Mouse (Mus musculus): ENCODE data around the gene Glt1d1. TPM values are rescaled to one million over a fixed set of nuclear protein-coding genes. Genes with fewer than 3 reads are reported as not detected.
"Not testable (repeated sequence)": the region's sequence is repeated elsewhere in the genome, so short reads cannot be mapped to it uniquely, and the experiment has no call there.

Gene Glt1d1
- polyA plus RNA-seq, 1 experiment from 2014 or later = 0.21 TPM

DNA sequence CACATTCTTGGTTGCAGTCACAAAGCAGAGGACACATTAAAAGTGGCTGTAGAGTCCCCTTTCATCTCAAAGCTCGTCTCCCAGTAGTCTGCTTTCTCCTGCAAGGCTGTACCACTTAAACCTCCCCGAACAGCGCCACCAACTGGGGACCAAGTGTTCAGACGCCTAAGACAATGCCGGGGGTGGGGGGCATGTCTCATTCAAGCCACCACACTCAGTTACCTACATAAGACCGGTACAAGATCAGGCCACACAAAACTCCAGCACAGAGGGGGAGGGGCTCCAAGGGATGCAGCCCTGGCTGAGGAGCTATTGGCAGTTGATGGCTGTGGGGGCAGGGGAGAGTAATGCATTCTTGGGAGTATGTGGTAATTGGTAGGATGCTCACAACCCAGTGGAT lies 68.1 kb downstream of the Glt1d1 start:
- Histone ChIP-seq H3K27me3 (no peaks in the 10 kb centered on the region), H3K9ac (no peak overlapping the region), H3K4me1 (replicated peaks) (no peaks in the 10 kb centered on the region), H3K36me3 (no peaks in the 10 kb centered on the region), H3K9me3 (replicated peaks) (no peaks in the 10 kb centered on the region; the same call in 1 of the 2 replicates), H3K4me2 (no peak overlapping the region), H3K27ac (no peak overlapping the region), H3K4me3 (replicated peaks) (no peak overlapping the region)
- WGBS (ENCODE audit: insufficient replicate concordance) = 46% methylated on average over 6 of the region's 6 CpGs
- no peak for ATAC-seq (ENCODE audit: low read depth)
- no peak for DNase-seq

DNA sequence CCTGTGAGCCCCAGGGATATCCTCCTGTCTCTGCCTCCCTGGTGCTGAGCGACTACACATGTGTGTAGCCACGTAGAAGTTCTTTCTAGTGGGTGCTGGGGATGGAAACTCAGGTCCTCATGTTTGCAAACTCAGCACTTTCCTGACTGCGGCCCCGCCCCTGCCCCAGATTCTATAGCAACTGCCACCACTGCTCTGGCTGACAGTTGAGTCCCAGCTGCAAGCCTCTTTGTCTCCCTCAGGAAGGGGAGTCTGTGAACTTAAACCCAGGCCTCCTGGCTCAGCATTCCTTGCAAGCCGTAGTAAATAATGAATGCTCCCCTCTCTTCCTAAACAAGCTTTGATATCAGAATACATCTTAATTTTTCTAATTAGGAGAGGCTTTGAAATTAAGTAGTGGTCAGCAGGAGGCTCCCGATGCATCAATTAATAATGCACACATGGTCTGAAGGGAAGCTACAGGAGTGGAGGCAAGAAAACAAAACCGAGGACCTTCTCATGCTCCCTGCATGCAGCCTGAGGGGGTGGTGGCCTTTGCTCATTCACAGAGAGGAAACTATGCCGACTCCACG lies 71.6 kb downstream of the Glt1d1 start:
- Histone ChIP-seq H3K36me3 (no peaks in the 10 kb centered on the region), H3K9me3 (replicated peaks) (peaks cover 6% of the 10 kb centered on the region; the same call in 1 of the 2 replicates), H3K9ac (no peak overlapping the region), H3K4me2 (no peak overlapping the region), H3K4me3 (replicated peaks) (no peak overlapping the region), H3K27ac (no peak overlapping the region), H3K4me1 (replicated peaks) (no peaks in the 10 kb centered on the region), H3K27me3 (no peaks in the 10 kb centered on the region)
- DNase-seq = no peak
- WGBS (ENCODE audit: insufficient replicate concordance) = 56% methylated on average over 9 of the region's 9 CpGs
- no peak for ATAC-seq (ENCODE audit: low read depth)

DNA sequence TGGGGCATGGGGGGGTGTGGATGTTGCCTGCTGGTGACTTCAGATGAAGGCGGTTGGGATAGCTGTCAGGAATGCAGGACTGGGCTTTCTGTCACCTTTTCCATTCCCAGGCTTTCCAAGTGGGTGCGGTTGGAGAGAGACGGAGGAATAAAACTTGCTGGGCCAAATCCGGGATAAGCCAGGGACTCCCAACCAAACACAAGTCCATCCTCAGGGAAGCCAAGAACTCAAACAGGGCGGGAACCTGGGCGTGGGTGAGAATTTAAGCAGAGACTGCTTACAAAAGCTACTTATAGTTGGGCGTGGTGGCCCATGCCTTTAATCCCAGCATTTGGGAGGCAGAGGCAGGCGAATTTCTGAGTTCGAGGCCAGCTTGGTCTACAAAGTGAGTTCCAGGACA lies 73.2 kb downstream of the Glt1d1 start:
- no peaks in the 10 kb centered on the region for H3K27me3 ChIP-seq
- H3K27ac ChIP-seq = no peak overlapping the region
- 64% methylated on average over 9 of the region's 9 CpGs for WGBS (ENCODE audit: insufficient replicate concordance)
- no peak overlapping the region for H3K9ac ChIP-seq
- H3K9me3 ChIP-seq (replicated peaks) = peaks cover 14% of the 10 kb centered on the region; the same call in 1 of the 2 replicates
- H3K4me3 ChIP-seq (replicated peaks) = no peak overlapping the region
- no peaks in the 10 kb centered on the region for H3K36me3 ChIP-seq
- no peak for DNase-seq
- no peaks in the 10 kb centered on the region for H3K4me1 ChIP-seq (replicated peaks)
- no peak for ATAC-seq (ENCODE audit: low read depth)
- H3K4me2 ChIP-seq = no peak overlapping the region

DNA sequence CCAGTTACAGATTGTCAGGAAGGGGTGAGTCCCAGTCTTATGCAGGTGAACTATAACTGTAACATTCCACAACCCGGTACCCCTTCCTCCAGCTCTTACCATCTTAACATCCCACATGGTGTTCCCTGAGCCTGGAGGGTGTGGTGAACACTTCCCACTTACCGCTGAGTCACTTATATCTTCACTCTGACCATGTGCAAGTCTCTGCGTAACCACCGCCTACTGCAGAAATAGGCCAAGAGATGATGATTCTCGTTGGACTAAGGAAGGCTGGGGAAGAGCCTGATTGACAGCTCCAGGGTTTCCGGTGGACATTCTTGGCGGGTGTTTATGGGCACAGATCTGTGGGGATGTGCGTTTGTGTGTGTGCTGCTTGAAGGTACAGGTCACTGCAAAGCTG lies 73.9 kb downstream of the Glt1d1 start:
- no peak overlapping the region for H3K9ac ChIP-seq
- no peaks in the 10 kb centered on the region for H3K36me3 ChIP-seq
- WGBS (ENCODE audit: insufficient replicate concordance) = 79% methylated on average over 8 of the region's 8 CpGs
- H3K27ac ChIP-seq = no peak overlapping the region
- H3K4me3 ChIP-seq (replicated peaks) = no peak overlapping the region
- no peaks in the 10 kb centered on the region for H3K4me1 ChIP-seq (replicated peaks)
- no peaks in the 10 kb centered on the region for H3K27me3 ChIP-seq
- ATAC-seq (ENCODE audit: low read depth) (no peak), DNase-seq (no peak)
- H3K4me2 ChIP-seq = no peak overlapping the region
- H3K9me3 ChIP-seq (replicated peaks) = peaks cover 14% of the 10 kb centered on the region; the same call in 1 of the 2 replicates

DNA sequence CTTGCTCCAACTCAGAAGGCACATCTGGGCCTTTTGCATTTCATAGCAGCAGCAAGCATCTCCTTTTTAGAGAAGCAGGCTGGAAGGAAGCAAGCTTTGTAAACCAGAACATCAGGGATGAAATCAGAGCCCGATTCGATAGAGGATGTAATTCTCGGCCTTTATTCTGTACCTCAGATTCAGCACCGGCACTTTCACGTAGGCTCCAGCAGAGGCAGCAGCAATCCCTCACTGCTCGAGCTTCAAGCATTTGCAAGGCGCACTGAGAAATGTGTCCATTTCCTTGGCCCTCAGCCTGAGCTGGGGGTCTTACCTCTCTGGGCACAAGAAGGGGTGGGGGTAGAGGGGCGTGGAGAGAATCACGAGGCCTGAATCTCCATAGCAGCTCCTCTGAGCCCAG lies 76.1 kb downstream of the Glt1d1 start:
- H3K36me3 ChIP-seq = no peaks in the 10 kb centered on the region
- ATAC-seq (ENCODE audit: low read depth) = no peak
- no peak overlapping the region for H3K4me2 ChIP-seq
- no peaks in the 10 kb centered on the region for H3K4me1 ChIP-seq (replicated peaks)
- WGBS (ENCODE audit: insufficient replicate concordance) = 57% methylated on average over 9 of the region's 9 CpGs
- H3K9me3 ChIP-seq (replicated peaks) = peaks cover 14% of the 10 kb centered on the region; the same call in 1 of the 2 replicates
- H3K4me3 ChIP-seq (replicated peaks) = no peak overlapping the region
- no peak overlapping the region for H3K27ac ChIP-seq
- no peaks in the 10 kb centered on the region for H3K27me3 ChIP-seq
- no peak overlapping the region for H3K9ac ChIP-seq
- no peak for DNase-seq

DNA sequence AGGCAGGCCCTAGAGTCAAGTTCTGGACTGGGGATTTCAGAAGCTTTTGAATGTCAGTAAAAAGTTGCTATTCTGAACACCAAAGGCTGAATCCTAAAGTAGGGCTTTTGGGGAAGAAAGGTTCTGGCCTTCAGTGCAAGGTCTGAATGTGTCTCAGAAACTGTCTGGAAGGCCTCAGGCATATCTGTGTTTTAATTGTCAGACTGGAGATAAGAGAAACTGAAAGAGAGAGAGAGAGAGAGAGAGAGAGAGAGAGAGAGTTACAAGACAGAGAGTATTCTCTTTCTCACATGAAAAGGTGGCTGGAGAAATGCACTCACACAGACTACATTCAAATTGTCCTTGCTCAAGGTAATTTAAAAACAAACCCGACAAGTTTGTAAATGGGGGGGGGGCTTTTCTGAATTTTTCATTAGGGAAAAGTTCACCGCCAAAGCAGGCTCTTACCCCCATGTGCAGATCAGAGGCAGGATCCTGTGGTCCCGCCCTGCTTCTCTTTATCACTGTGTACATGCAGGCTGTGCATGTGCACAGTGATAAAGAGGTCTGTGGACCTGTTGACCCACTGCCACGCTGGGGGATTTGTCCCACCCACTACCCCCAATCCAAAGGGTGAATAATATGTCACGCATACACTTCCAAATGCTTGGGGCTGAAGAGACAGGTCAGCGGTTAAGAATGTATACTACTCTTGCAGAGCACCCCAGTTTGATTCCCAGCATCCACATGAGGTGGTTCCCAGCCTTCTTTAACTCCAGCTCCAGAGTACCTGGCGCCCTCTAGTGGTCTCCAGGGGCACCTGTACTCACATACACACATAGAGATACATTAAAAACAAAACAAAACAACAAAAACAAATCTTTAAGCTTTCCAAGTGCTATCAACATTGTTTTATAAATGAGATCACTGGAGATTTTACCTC lies 83.0 kb downstream of the Glt1d1 start:
- Histone ChIP-seq H3K9me3 (replicated peaks) (no peaks in the 10 kb centered on the region; the same call in 1 of the 2 replicates), H3K27me3 (no peaks in the 10 kb centered on the region), H3K4me1 (replicated peaks) (no peaks in the 10 kb centered on the region), H3K9ac (no peak overlapping the region), H3K4me3 (replicated peaks) (no peak overlapping the region), H3K4me2 (no peak overlapping the region), H3K27ac (peak overlapping the region; percentile 58), H3K36me3 (no peaks in the 10 kb centered on the region)
- 37% methylated on average over 7 of the region's 7 CpGs for WGBS (ENCODE audit: insufficient replicate concordance)
- ATAC-seq (ENCODE audit: low read depth) = peak; percentile 94
- peak; percentile 40 for DNase-seq

DNA sequence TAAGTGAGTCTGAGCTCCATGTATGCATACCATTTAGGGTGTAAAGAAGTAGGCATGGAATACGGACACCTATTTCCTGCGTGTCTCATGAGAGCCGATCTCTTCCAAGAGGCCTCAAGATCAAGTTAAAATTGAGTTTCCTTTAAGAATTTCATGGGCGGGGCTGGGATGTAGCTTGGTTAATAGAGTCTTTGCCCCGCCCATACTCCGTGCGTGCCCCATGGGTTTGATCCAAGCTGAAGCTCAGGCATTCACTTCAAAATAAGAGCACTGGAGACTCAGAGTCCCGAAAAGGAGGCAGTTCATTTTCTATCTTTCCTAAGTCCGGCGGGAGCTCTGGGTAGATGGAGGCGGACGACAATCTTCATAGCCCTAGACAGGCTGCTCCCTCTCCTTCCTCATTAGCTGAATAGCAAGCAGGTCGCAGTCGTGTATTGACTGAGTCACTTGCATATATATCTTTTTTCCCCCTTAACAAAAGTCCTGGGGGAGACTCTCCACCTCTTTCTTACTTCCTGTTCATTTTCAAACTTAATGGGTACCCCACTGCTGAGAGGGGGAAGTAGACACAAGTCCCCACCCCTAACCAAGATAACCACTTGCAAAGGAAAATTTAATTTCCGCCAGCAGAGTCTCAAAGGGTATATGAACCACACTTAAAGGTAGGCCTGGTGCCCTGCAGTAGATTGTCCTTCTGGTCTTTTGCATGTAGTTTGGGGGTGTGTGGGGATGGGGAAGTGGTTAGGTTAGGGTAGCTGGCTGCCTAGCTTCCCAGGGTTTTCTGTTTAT lies 88.7 kb downstream of the Glt1d1 start:
- Histone ChIP-seq H3K27me3 (no peaks in the 10 kb centered on the region), H3K36me3 (no peaks in the 10 kb centered on the region), H3K27ac (no peak overlapping the region), H3K4me1 (replicated peaks) (no peaks in the 10 kb centered on the region), H3K9ac (no peak overlapping the region), H3K4me2 (no peak overlapping the region), H3K4me3 (replicated peaks) (0 out of 2 replicates have a peak overlapping the region, but pooled peaks have one; percentile 21), H3K9me3 (replicated peaks) (no peaks in the 10 kb centered on the region)
- WGBS (ENCODE audit: insufficient replicate concordance) = 33% methylated on average over 15 of the region's 15 CpGs
- DNase-seq = peak; percentile 69
- ATAC-seq (ENCODE audit: low read depth) = peak; percentile 79

DNA sequence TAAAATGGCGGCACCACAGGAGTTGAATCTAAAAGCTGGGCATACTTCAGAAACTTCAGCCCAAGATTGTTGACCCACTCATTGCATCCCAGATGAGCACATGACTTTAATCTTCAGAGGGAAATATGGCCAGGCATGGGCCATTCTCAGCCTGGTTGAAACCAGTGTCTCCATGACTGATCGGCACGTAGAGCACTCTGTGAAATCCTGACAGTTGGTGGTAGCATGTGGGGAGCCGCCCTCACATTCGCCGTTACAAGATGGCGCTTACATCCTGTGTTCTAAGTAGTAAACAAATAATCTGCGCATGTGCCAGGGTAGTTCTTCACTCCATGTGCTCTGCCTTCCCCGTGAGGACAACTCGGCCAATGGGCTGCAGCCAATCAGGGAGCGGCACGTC lies 90.1 kb downstream of the Glt1d1 start:
- not testable (repeated sequence) for H3K4me3 ChIP-seq (replicated peaks); H3K9me3 ChIP-seq (replicated peaks); H3K9ac ChIP-seq; ATAC-seq (ENCODE audit: low read depth); H3K4me1 ChIP-seq (replicated peaks); H3K27me3 ChIP-seq; H3K27ac ChIP-seq; H3K4me2 ChIP-seq; H3K36me3 ChIP-seq; DNase-seq
- WGBS (ENCODE audit: insufficient replicate concordance) = 83% methylated on average over 12 of the region's 12 CpGs

DNA sequence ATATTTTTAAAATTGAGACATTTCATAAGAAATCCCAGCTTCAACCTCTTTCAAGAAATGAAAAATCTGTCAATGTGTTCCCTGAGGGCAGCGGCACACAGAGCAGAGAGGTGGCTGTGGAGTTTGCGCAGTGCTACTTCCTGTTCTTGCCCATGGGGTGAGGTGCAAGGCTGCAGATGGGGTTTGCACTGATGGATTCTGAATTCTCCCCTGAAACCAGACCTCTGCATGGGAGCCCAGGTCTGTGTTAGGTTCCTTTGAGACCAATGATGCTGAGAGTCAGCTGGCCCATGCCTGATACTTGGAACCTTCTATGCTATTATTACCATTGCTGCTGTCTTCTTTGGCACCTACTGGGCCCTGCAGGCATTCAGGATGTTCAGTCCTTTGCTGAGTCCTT lies 98.3 kb downstream of the Glt1d1 start:
- Histone ChIP-seq H3K4me3 (replicated peaks) (no peak overlapping the region), H3K4me2 (no peak overlapping the region), H3K27ac (no peak overlapping the region), H3K9me3 (replicated peaks) (peaks cover 11% of the 10 kb centered on the region), H3K27me3 (no peaks in the 10 kb centered on the region), H3K4me1 (replicated peaks) (no peaks in the 10 kb centered on the region), H3K36me3 (no peaks in the 10 kb centered on the region), H3K9ac (no peak overlapping the region)
- DNase-seq (no peak), ATAC-seq (ENCODE audit: low read depth) (no peak)
- WGBS (ENCODE audit: insufficient replicate concordance) = 71% methylated on average over 2 of the region's 2 CpGs

DNA sequence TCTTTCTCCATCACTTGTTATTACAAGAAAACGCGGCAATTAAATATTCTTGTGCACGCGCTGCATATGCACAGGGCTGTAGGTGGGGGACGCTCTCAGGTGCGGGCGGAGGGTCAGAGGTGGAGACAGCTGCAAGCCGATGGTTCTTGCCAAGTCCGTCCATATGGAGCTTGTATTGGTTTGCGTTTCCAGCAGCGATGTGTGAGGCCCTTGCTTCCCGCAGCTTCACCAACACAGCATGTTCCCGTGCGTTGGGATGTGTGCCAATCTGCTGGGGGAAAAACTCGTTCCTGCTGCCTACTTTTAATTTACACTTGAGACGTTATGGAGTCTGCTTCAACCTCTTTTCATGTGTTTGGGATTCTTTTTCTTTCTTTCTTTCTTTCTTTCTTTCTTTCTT lies 109.3 kb downstream of the Glt1d1 start:
- Histone ChIP-seq H3K4me2 (no peak overlapping the region), H3K36me3 (no peaks in the 10 kb centered on the region), H3K27ac (no peak overlapping the region), H3K4me1 (replicated peaks) (no peaks in the 10 kb centered on the region), H3K9ac (no peak overlapping the region), H3K27me3 (no peaks in the 10 kb centered on the region), H3K9me3 (replicated peaks) (peaks cover 4% of the 10 kb centered on the region; the same call in 1 of the 2 replicates), H3K4me3 (replicated peaks) (no peak overlapping the region)
- ATAC-seq (ENCODE audit: low read depth) (no peak), DNase-seq (no peak)
- WGBS (ENCODE audit: insufficient replicate concordance) = 79% methylated on average over 16 of the region's 16 CpGs

DNA sequence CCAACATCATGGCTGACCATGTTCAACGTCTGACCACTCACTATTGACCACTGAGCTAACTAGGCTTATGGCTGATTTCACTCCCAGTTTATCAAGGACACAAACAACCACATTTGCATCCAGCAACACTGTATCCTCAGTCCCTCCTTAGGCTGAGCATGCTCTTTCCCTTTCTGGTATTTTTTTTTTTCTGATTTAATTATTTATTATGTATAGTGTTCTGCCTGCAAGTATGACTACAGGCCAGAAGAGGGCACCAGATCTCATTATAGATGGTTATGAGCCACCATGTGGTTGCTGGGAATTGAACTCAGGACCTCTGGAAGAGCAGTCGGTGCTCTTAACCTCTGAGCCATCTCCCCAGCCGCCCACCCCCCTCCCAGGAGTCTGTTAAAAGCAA lies 117.5 kb downstream of the Glt1d1 start:
- H3K36me3 ChIP-seq; ATAC-seq (ENCODE audit: low read depth): not testable (repeated sequence)
- 54% methylated on average over 3 of the region's 3 CpGs for WGBS (ENCODE audit: insufficient replicate concordance)

More for the DNA sequence above, 117.5 kb downstream of the Glt1d1 start:
- H3K4me1 ChIP-seq (replicated peaks); H3K4me3 ChIP-seq (replicated peaks); H3K4me2 ChIP-seq; H3K27ac ChIP-seq; DNase-seq; H3K9ac ChIP-seq; H3K27me3 ChIP-seq: not testable (repeated sequence)
- H3K9me3 ChIP-seq (replicated peaks) = peaks cover 10% of the 10 kb centered on the region; the same call in 1 of the 2 replicates
